Mouse (Mus musculus) MEL (cell line): Measurements from ENCODE around the gene Ifna2. TPM values are rescaled to one million over a fixed set of nuclear protein-coding genes. Genes with fewer than 3 reads are reported as not detected.

Experiments used
- DNase-seq: peaks from one replicate; pipeline ENCODE4 v3.0.0; 2011; ENCODE audit warnings: low read depth, low spot score
- H3K27ac ChIP-seq: 2 replicates; pipeline ENCODE4 v1.5.1; 2012; ENCODE audit warnings: low read depth, mild to moderate bottlenecking, control low read depth, low read length, moderate library complexity; ENCODE audit not compliant: control insufficient read depth
- H3K27me3 ChIP-seq, 2 experiments: fragments of 150-350 bp in 1 of 2; sonication (generic) in 1 of 2; 2 replicates each; pipeline ENCODE4 v1.6.1; 2012; ENCODE audit warnings: low read length in 2 of 2, mild to moderate bottlenecking in 2 of 2, improper control_type of control experiment in 1 of 2, moderate library complexity in 1 of 2; ENCODE audit not compliant: insufficient read depth in 2 of 2, control insufficient read depth in 1 of 2
- H3K36me3 ChIP-seq, 2 experiments: 2 replicates each; pipeline ENCODE4 v1.6.1; 2012 to 2014; ENCODE audit warnings: low read length in 2 of 2, improper control_type of control experiment in 1 of 2, inconsistent platforms in 1 of 2, mild to moderate bottlenecking in 1 of 2; ENCODE audit not compliant: insufficient read depth in 2 of 2, control insufficient read depth in 1 of 2
- H3K4me1 ChIP-seq, 2 experiments: fragments of 150-350 bp in 1 of 2; sonication (generic) in 1 of 2; 2 replicates each; pipeline ENCODE4 v1.6.1; 2012; ENCODE audit warnings: low read length in 2 of 2, improper control_type of control experiment in 1 of 2, mild to moderate bottlenecking in 1 of 2; ENCODE audit not compliant: insufficient read depth in 2 of 2, control insufficient read depth in 1 of 2
- H3K4me3 ChIP-seq, 2 experiments: fragments of 150-350 bp in 1 of 2; sonication (generic) in 1 of 2; 2 replicates each; pipeline ENCODE4 v1.5.1; 2012; ENCODE audit warnings: low read depth in 2 of 2, low read length in 2 of 2, mild to moderate bottlenecking in 2 of 2, moderate library complexity in 2 of 2, control low read depth in 1 of 2, improper control_type of control experiment in 1 of 2; ENCODE audit not compliant: control insufficient read depth in 1 of 2, insufficient read depth in 1 of 2
- H3K79me2 ChIP-seq: 2 replicates; pipeline ENCODE4 v1.6.1; 2012; ENCODE audit warnings: mild to moderate bottlenecking, low read length, moderate library complexity; ENCODE audit not compliant: control insufficient read depth, poor library complexity, insufficient read depth
- H3K9ac ChIP-seq: 2 replicates; pipeline ENCODE4 v1.6.1; 2012; ENCODE audit warnings: low read depth, mild to moderate bottlenecking, control low read depth, low read length, moderate library complexity; ENCODE audit not compliant: control insufficient read depth, poor library complexity, severe bottlenecking
- H3K9me3 ChIP-seq: fragments of 150-350 bp; sonication (generic); replicated peaks from 2 replicates; pipeline ENCODE4 v1.6.1; 2012; ENCODE audit warnings: mild to moderate bottlenecking, low read length, improper control_type of control experiment, moderate library complexity; ENCODE audit not compliant: insufficient read depth
- BHLHE40 ChIP-seq: IDR thresholded peaks from 2 replicates; pipeline ENCODE4 v1.6.1; 2012; ENCODE audit warnings: low read depth, mild to moderate bottlenecking, inconsistent platforms, low read length, improper control_type of control experiment, borderline replicate concordance
- CHD1 ChIP-seq: IDR thresholded peaks from 2 replicates; pipeline ENCODE4 v1.6.1; 2012; ENCODE audit warnings: low read depth, mild to moderate bottlenecking, inconsistent platforms, low read length, improper control_type of control experiment
- CHD2 ChIP-seq: IDR thresholded peaks from 2 replicates; pipeline ENCODE4 v1.6.1; 2011; ENCODE audit warnings: low read length, improper control_type of control experiment
- CTCF ChIP-seq, 3 experiments: IDR thresholded peaks in 2 of 3; conservative IDR thresholded peaks in 1 of 3; 2 replicates each; pipeline ENCODE4 v1.5.1; 2011 to 2012; ENCODE audit warnings: low read length in 3 of 3, low read depth in 2 of 3, mild to moderate bottlenecking in 2 of 3, improper control_type of control experiment in 1 of 3, inconsistent platforms in 1 of 3, mixed read lengths in 1 of 3, moderate library complexity in 1 of 3; ENCODE audit not compliant: control insufficient read depth in 1 of 3, insufficient read depth in 1 of 3, poor library complexity in 1 of 3, severe bottlenecking in 1 of 3
- EP300 ChIP-seq, 2 experiments: IDR thresholded peaks; 2 replicates each; pipeline ENCODE4 v1.6.1; 2011; ENCODE audit warnings: improper control_type of control experiment in 2 of 2, low read length in 2 of 2, low read depth in 1 of 2, mild to moderate bottlenecking in 1 of 2
- GABPA ChIP-seq: IDR thresholded peaks from 2 replicates; pipeline ENCODE4 v1.6.1; 2012; ENCODE audit warnings: low read depth, mild to moderate bottlenecking, inconsistent platforms, low read length, improper control_type of control experiment, moderate library complexity
- KAT2A ChIP-seq: conservative IDR thresholded peaks from 2 replicates; pipeline ENCODE4 v1.6.1; 2012; ENCODE audit warnings: low read depth, low read length, improper control_type of control experiment, inconsistent platforms
- MAFK ChIP-seq: IDR thresholded peaks from 2 replicates; pipeline ENCODE4 v1.6.1; 2011; ENCODE audit warnings: low read depth, mild to moderate bottlenecking, low read length, improper control_type of control experiment, borderline replicate concordance
- MAZ ChIP-seq: IDR thresholded peaks from 2 replicates; pipeline ENCODE4 v1.6.1; 2012; ENCODE audit warnings: low read depth, mild to moderate bottlenecking, inconsistent platforms, low read length, improper control_type of control experiment
- MXI1 ChIP-seq: IDR thresholded peaks from 2 replicates; pipeline ENCODE4 v1.6.1; 2011; ENCODE audit warnings: mild to moderate bottlenecking, low read depth, low read length, improper control_type of control experiment
- MYC ChIP-seq: IDR thresholded peaks from 2 replicates; pipeline ENCODE4 v1.6.1; 2011; ENCODE audit warnings: low read depth, mild to moderate bottlenecking, low read length, improper control_type of control experiment, moderate library complexity
- NELFE ChIP-seq: IDR thresholded peaks from 2 replicates; pipeline ENCODE4 v1.6.1; 2011; ENCODE audit warnings: low read depth, low read length, improper control_type of control experiment
- NRF1 ChIP-seq: IDR thresholded peaks from 2 replicates; pipeline ENCODE4 v1.6.1; 2014; ENCODE audit warnings: low read depth, mild to moderate bottlenecking, inconsistent platforms, low read length, improper control_type of control experiment, moderate library complexity; ENCODE audit not compliant: poor library complexity, insufficient read depth, severe bottlenecking
- POLR2AphosphoS5 ChIP-seq: IDR thresholded peaks from 2 replicates; pipeline ENCODE4 v1.6.1; 2012; ENCODE audit warnings: low read depth, borderline replicate concordance, mild to moderate bottlenecking, inconsistent platforms, low read length, moderate library complexity, mixed read lengths
- RAD21 ChIP-seq: IDR thresholded peaks from 2 replicates; pipeline ENCODE4 v1.6.1; 2011; ENCODE audit warnings: mild to moderate bottlenecking, low read depth, low read length, improper control_type of control experiment
- SIN3A ChIP-seq: IDR thresholded peaks from 2 replicates; pipeline ENCODE4 v1.6.1; 2012; ENCODE audit warnings: low read length, improper control_type of control experiment, inconsistent platforms
- TBP ChIP-seq: IDR thresholded peaks from 2 replicates; pipeline ENCODE4 v1.8.0; 2011; ENCODE audit warnings: low read depth, low read length, improper control_type of control experiment
- UBTF ChIP-seq: IDR thresholded peaks from 2 replicates; pipeline ENCODE4 v1.6.1; 2012; ENCODE audit warnings: low read depth, mild to moderate bottlenecking, inconsistent platforms, low read length, improper control_type of control experiment, moderate library complexity, borderline replicate concordance; ENCODE audit not compliant: insufficient read depth
- USF1 ChIP-seq: IDR thresholded peaks from 2 replicates; pipeline ENCODE4 v1.6.1; 2014; ENCODE audit warnings: low read depth, mild to moderate bottlenecking, inconsistent platforms, low read length, improper control_type of control experiment, moderate library complexity
- ZNF384 ChIP-seq: IDR thresholded peaks from 2 replicates; pipeline ENCODE4 v1.6.1; 2012; ENCODE audit warnings: low read depth, mild to moderate bottlenecking, inconsistent platforms, low read length, improper control_type of control experiment
- polyA plus RNA-seq, 2 experiments: library from polyadenylated mRNA; stranded (reverse) in 1 of 2; unstranded in 1 of 2; fragments of >175 nt in 1 of 2; fragments of >200 nt in 1 of 2; gene quantifications; 2 replicates each; pipeline versions ENCODE4 v1.2.1 to v1.2.4; 2012; ENCODE audit warnings: low replicate concordance in 2 of 2, low read depth in 1 of 2; ENCODE audit not compliant: insufficient read length in 2 of 2, insufficient read depth in 1 of 2, missing spikeins in 1 of 2
- total RNA-seq: library from RNA; depleted of rRNA; stranded (reverse); fragments of 300-350 nt; gene quantifications from 2 replicates; pipeline ENCODE4 v1.2.3, GENCODE M21; 2012

Ifna2 gene
- total and polyA plus RNA-seq, 3 experiments = not detected

DNA sequence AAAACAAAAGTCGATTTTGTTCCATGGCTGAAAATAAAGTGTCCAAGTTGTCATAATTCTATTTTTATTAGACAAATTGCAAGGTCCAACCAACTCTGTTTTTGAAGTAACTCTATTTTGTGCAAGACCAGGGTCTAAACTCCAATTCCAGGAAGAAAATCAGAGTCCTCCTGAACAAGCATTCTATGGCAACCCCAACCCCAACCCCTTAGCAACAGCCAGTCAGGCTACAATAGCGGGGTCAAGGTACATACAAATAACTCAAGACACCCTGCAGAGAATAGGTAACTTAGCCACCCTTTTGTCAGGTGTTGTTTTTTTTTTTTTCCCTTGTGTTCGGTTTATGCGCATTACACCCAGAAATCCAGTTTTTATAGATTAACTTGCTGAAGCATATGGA lies 14.0 kb upstream of the Ifna2 start:
- Histone ChIP-seq H3K27me3 (peaks cover 0 to 2% of the 10 kb centered on the region in 2 experiments; a peak in 1 of 4 replicates), H3K9me3 (no peaks in the 10 kb centered on the region), H3K4me3 (no peak overlapping the region), H3K27ac (no peak overlapping the region), H3K79me2 (no peaks in the 10 kb centered on the region), H3K4me1 (no peaks in the 10 kb centered on the region)
- DNase-seq = no peak
- no peak for TF ChIP-seq GABPA
- TF ChIP-seq EP300 (IDR thresholded peaks at IDR 0.05; ENCODE audit: low read depth in 1 of 2, low read length in 2 of 2) = no peak
- TF ChIP-seq KAT2A = no peak
- no peak for TF ChIP-seq MXI1
- TF ChIP-seq MAFK = no peak
- TF ChIP-seq POLR2AphosphoS5 = no peak
- TF ChIP-seq RAD21 = no peak
- TF ChIP-seq CTCF (IDR thresholded peaks at IDR 0.05 in 2 of 3, conservative IDR thresholded peaks at IDR 0.05 in 1 of 3; ENCODE audit: control insufficient read depth in 1 of 3, insufficient read depth in 1 of 3, low read depth in 2 of 3, low read length in 3 of 3, poor library complexity in 1 of 3, severe bottlenecking in 1 of 3) = no peak
- no peak for TF ChIP-seq ZNF384
- no peak for TF ChIP-seq CHD2
- no peak for TF ChIP-seq MYC
- TF ChIP-seq SIN3A = no peak
- no peak for TF ChIP-seq UBTF
- no peak for TF ChIP-seq BHLHE40
- no peak for TF ChIP-seq MAZ
- TF ChIP-seq NELFE = no peak
- no peak for TF ChIP-seq NRF1
- TF ChIP-seq, all 39 proteins: peak for 0
- H3K9ac ChIP-seq = no peak overlapping the region
- H3K36me3 ChIP-seq = no peaks in the 10 kb centered on the region

DNA sequence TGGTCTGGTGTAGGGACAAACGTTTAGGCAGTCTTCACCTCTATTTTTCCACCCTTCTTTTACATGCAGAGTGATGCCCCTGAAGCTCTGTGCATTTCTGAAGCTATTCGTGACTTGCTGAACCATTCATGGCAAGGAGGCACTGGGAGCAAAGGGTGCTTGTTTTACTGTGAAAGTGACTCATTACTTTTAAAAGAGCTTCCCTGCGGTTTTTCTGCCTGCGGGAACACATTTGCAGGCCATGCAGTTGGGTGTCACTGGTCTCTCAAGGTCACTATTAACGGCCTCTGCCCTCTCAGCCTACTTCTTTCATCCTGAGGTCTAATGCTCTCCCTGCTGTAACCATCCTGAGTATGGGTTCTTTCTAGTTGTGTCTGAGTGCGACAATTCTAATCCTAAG lies 13.4 kb upstream of the Ifna2 start:
- Histone ChIP-seq H3K9ac (no peak overlapping the region), H3K4me1 (no peaks in the 10 kb centered on the region), H3K27ac (no peak overlapping the region), H3K79me2 (no peaks in the 10 kb centered on the region), H3K36me3 (no peaks in the 10 kb centered on the region), H3K4me3 (no peak overlapping the region), H3K9me3 (no peaks in the 10 kb centered on the region), H3K27me3 (peaks cover 0 to 2% of the 10 kb centered on the region in 2 experiments; a peak in 2 of 4 replicates)
- DNase-seq = no peak
- TF ChIP-seq CTCF (IDR thresholded peaks at IDR 0.05 in 2 of 3, conservative IDR thresholded peaks at IDR 0.05 in 1 of 3; ENCODE audit: control insufficient read depth in 1 of 3, insufficient read depth in 1 of 3, low read depth in 2 of 3, low read length in 3 of 3, poor library complexity in 1 of 3, severe bottlenecking in 1 of 3) = no peak
- no peak for TF ChIP-seq RAD21
- no peak for TF ChIP-seq CHD1
- TF ChIP-seq TBP = no peak
- no peak for TF ChIP-seq USF1
